Mouse (Mus musculus): ENCODE results near the gene Ddx10.

DNA sequence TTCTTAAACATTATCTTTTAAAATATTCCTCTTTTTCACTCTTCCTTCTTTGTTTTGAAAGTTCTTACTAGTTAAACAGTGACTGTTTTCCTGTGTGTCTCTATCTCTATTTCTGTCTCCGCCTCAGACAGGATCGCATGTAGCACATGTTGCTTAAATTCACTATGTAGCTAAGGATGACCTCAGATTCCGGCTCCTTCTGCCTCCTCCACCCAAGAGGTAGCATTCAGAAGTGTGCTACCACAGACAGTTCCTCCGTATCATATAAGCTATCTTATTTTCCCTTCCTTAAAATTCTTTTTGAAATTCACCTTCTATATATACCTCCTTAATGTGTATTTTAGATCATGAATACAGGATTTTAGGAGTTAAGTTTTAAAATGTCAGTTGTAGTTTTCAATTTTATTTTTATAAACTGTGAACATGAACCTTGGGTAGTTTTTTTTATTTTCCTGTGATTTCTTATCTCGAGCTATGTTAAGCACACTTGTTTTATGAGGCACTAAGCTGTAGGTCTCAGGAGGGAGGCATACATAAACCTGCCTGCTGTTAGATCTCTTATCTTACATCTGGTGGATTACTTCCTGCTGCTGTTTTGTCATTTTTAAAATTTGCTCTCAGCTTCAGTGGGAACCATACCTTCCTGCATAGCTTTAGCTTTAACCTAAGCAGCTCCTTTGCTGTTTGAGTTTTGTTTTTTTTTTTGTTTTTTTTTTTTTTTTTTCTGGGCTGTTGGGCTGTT is 23.6 kb upstream of the Ddx10 start:
- TF ChIP-seq CTCF (IDR thresholded peaks at IDR 0.05; ENCODE audit: low read depth, low read length), result no peak
- TF ChIP-seq POLR2A (IDR thresholded peaks at IDR 0.05; ENCODE audit: extremely low read depth, insufficient read depth, low read length), result no peak

All from liver, adult 2 months (tissue).